Mouse (Mus musculus) midbrain, postnatal 0 days (tissue): ENCODE measurements at regions not wholly inside any gene's neighbourhood (a gene's known extent, or its start where the extent isn't known, plus 50 kb on each side); places are given as distances from the start of the nearest gene placed in this dataset.

Experiments used
- ATAC-seq: fragments of 200-750 bp; cut with Nextera tagmentation; 2 replicates; pipeline ENCODE4 v1.8.0; 2017; ENCODE audit warnings: moderate number of reproducible peaks, mild to moderate bottlenecking, moderate TSS enrichment, moderate library complexity; ENCODE audit not compliant: low FRiP score
- DNase-seq: peaks from one replicate; pipeline ENCODE4 v3.0.0-alpha.2; 2015; ENCODE audit warnings: low spot score
- H3K27ac ChIP-seq: fragments of 300-500 bp; sonication (generic); 2 replicates; pipeline ENCODE4 v1.5.1; 2014; ENCODE audit warnings: low read depth, mild to moderate bottlenecking, low read length, mixed read lengths
- H3K27me3 ChIP-seq: fragments of 300-500 bp; sonication (generic); 2 replicates; pipeline ENCODE4 v1.6.1; 2014; ENCODE audit warnings: low read length, control low read depth, mixed read lengths; ENCODE audit not compliant: insufficient read depth
- H3K36me3 ChIP-seq: fragments of 300-500 bp; sonication (generic); 2 replicates; pipeline ENCODE4 v1.6.1; 2014; ENCODE audit warnings: low read length, control low read depth, mixed read lengths; ENCODE audit not compliant: insufficient read depth
- H3K4me1 ChIP-seq: fragments of 300-500 bp; sonication (generic); 2 replicates; pipeline ENCODE4 v1.6.1; 2014; ENCODE audit warnings: mild to moderate bottlenecking, control low read depth, antibody characterized with exemption, low read length, mixed read lengths; ENCODE audit not compliant: insufficient read depth
- H3K4me2 ChIP-seq: fragments of 300-500 bp; sonication (generic); 2 replicates; pipeline ENCODE4 v1.6.1; 2014; ENCODE audit warnings: low read depth, mild to moderate bottlenecking, low read length, mixed read lengths; ENCODE audit not compliant: poor library complexity, severe bottlenecking
- H3K4me3 ChIP-seq: fragments of 300-500 bp; sonication (generic); 2 replicates; pipeline ENCODE4 v1.5.1; 2014; ENCODE audit warnings: low read depth, mild to moderate bottlenecking, low read length, moderate library complexity
- H3K9ac ChIP-seq: fragments of 300-500 bp; sonication (generic); replicated peaks from 2 replicates; pipeline ENCODE4 v1.6.1; 2014; ENCODE audit warnings: mild to moderate bottlenecking, low read length, moderate library complexity, mixed read lengths; ENCODE audit not compliant: poor library complexity, severe bottlenecking
- H3K9me3 ChIP-seq: fragments of 300-500 bp; sonication (generic); 2 replicates; pipeline ENCODE4 v1.6.1; 2016; ENCODE audit warnings: low read length, control low read depth
- CTCF ChIP-seq: IDR thresholded peaks from 2 replicates; pipeline ENCODE4 v1.5.1; 2016; ENCODE audit warnings: antibody characterized with exemption, mild to moderate bottlenecking
- WGBS: fragments of 180-500 bp; shearing (Covaris S2); extraction: QIAGEN DNeasy Blood & Tissue Kit; methylation state at CpG from one replicate; pipeline ENCODE4 v1.1.7; 2014; 5-methylcytosine and 5-hydroxymethylcytosine counted together

DNA sequence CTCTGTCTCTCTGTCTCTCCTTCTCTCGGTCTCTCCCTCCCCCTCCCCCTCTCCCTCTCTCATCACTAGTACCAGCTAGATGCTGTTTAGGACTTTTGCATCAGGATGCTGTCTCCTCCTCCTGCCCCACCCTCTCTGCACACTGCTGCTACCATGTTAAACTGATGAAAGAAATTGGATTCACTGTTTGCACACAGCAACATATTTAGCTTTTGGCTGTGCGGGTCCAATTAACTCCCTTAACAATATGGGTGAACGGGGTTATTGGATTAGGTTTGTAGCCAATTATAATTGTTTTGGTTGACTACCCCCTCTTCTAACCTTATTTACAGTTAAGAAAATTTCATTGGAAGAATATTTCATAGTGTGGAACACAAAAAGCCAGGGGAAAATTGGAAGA lies 424.0 kb upstream of the Sorcs1 start:
- ATAC-seq (no peak), DNase-seq (no peak)
- Histone ChIP-seq H3K4me2 (no peak overlapping the region), H3K9me3 (peaks cover 5% of the 10 kb centered on the region; the same call in 1 of the 2 replicates), H3K36me3 (no peaks in the 10 kb centered on the region), H3K9ac (no peak overlapping the region), H3K4me3 (no peak overlapping the region), H3K27me3 (no peaks in the 10 kb centered on the region), H3K4me1 (no peaks in the 10 kb centered on the region), H3K27ac (no peak overlapping the region)
- TF ChIP-seq CTCF = no peak
- WGBS = 86% methylated on average over 3 of the region's 3 CpGs

DNA sequence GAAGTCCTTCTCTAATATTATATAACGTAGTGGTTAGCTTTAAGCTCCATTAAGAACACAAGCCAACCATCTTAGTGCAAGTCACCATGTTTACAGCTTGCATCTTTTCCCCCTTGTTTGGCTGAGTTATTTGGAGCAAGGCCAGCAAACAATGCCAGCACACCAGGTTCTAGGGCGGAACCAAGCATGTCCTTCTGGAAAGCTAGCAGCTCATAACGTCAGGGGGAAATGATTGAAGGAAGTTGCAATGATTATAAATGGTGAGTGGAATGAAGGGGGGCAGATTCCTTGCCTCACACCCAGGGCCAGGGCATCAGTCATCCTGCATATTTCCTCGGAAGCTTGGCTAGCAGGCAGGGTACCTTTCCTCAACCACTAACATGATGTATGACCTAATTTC lies 396.3 kb upstream of the Sorcs1 start:
- 73% methylated on average over 4 of the region's 4 CpGs for WGBS
- DNase-seq = peak; percentile 42
- ATAC-seq = no peak

DNA sequence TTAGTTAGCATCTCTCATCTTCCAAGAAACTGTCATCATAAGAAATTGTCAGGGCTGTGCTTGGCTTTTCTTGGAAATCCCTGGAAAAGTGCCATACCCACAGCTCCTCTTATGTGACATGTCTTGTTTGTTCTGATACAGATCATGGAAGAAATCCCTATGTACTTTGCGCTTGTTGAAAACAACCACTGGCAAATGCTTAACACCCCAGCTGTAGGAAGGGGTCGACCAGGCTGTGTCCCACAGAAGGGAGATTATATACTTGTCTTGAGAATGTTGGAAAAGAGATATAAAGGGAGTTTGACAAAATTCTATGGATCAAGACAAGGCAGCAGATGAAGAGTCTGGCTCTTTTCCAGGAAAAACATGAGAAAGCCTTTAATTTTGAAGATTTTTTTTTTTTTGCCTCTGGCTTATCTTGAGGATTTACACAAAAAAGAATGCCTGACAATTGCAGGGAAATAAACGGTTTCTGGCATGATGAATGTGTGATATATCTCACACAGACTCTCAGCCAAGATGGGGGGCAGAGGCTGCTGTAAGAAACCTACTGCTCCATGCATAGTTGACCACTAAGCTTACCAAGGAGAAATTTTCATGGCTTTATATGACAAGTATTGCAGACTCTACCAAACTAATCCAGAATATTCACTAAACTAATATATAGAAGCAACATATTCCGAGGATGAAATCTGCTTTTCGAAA lies 381.7 kb upstream of the Sorcs1 start:
- no peak for ATAC-seq
- DNase-seq = peak; percentile 41
- 65% methylated on average over 5 of the region's 5 CpGs for WGBS

More for the DNA sequence above, 396.3 kb upstream of the Sorcs1 start:
- H3K4me2 ChIP-seq = no peak overlapping the region
- H3K27me3 ChIP-seq = no peaks in the 10 kb centered on the region
- H3K9me3 ChIP-seq = no peaks in the 10 kb centered on the region
- no peak overlapping the region for H3K9ac ChIP-seq
- H3K36me3 ChIP-seq = no peaks in the 10 kb centered on the region
- TF ChIP-seq CTCF = no peak
- H3K27ac ChIP-seq = no peak overlapping the region
- H3K4me1 ChIP-seq = no peaks in the 10 kb centered on the region
- no peak overlapping the region for H3K4me3 ChIP-seq

DNA sequence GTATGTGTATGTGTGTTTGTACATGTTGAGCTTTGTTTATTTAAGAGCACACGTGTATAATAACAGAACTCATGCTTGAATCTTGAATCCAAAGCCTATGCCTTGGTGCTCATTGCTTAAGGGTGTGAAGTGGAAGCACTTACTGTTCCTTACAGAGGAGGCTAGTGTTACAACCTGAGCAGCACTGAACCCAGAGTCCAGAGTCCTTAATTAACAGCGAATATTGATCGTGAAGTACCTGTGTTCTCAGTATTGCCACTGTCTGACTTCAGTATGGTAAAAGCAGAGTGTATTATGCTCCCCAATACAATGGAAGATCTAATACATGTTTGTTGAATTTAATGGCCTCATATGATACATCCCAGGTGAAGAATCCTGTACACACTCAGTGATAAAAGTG lies 365.1 kb upstream of the Sorcs1 start:
- DNase-seq (no peak), ATAC-seq (no peak)
- WGBS = 93% methylated on average over 3 of the region's 3 CpGs
- H3K4me3 ChIP-seq = no peak overlapping the region
- no peak overlapping the region for H3K27ac ChIP-seq
- no peak overlapping the region for H3K4me2 ChIP-seq
- no peaks in the 10 kb centered on the region for H3K36me3 ChIP-seq
- H3K4me1 ChIP-seq = no peaks in the 10 kb centered on the region
- H3K9ac ChIP-seq = no peak overlapping the region
- no peaks in the 10 kb centered on the region for H3K27me3 ChIP-seq
- no peak for TF ChIP-seq CTCF
- no peaks in the 10 kb centered on the region for H3K9me3 ChIP-seq

More for the DNA sequence above, 381.7 kb upstream of the Sorcs1 start:
- H3K9me3 ChIP-seq = no peaks in the 10 kb centered on the region
- H3K27ac ChIP-seq = no peak overlapping the region
- no peak for TF ChIP-seq CTCF
- no peaks in the 10 kb centered on the region for H3K27me3 ChIP-seq
- H3K4me3 ChIP-seq = no peak overlapping the region
- H3K9ac ChIP-seq = no peak overlapping the region
- H3K36me3 ChIP-seq = no peaks in the 10 kb centered on the region
- no peak overlapping the region for H3K4me2 ChIP-seq
- no peaks in the 10 kb centered on the region for H3K4me1 ChIP-seq

DNA sequence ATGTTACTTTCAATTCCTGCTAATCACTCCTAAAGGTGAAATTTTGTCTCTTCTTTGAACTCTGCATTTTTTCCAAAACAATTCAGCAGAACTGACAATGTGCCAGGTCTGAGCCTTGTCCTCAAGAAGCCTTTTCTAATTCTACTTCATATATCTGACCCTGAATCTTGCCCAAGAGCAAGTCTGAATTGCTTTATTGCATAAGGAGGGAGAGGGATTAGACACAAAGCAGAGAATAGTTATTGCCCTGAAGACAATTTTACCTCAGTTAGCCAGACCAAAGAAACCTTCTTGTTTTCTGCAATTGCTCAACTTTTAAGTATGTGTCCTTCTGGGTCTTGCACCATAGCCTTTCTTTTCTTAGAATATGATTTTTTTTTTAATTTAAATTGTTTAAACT lies 316.0 kb upstream of the Sorcs1 start:
- Histone ChIP-seq H3K4me3 (no peak overlapping the region), H3K4me1 (no peaks in the 10 kb centered on the region), H3K27me3 (no peaks in the 10 kb centered on the region), H3K27ac (no peak overlapping the region), H3K9ac (no peak overlapping the region), H3K9me3 (no peaks in the 10 kb centered on the region), H3K4me2 (no peak overlapping the region), H3K36me3 (no peaks in the 10 kb centered on the region)
- ATAC-seq (no peak), DNase-seq (no peak)
- TF ChIP-seq CTCF = no peak

DNA sequence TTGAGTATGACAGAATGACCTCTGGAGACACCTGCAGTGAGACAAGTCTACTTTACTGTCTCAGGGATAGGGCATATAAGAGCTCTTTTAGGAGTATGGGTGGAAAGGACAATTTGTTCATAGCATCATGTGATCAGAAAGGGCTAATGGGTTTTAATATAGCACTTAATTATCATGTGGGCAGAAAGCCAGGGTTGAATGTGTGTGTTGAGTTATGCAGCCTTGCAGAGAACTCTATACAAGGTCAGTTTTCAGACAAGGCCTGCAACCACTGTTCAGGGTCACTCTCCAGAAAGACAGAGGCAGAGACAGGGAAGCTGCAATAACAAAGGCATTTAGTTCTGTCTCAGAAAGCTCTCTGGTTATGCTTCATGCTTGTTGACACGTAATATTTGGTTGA lies 292.6 kb upstream of the Sorcs1 start:
- WGBS = 86% methylated on average over 1 of the region's 1 CpGs
- H3K27me3 ChIP-seq = no peaks in the 10 kb centered on the region
- no peak overlapping the region for H3K27ac ChIP-seq
- H3K9me3 ChIP-seq = no peaks in the 10 kb centered on the region
- ATAC-seq = no peak
- no peaks in the 10 kb centered on the region for H3K36me3 ChIP-seq
- no peak overlapping the region for H3K4me3 ChIP-seq
- no peak for TF ChIP-seq CTCF
- H3K4me2 ChIP-seq = no peak overlapping the region
- no peak overlapping the region for H3K9ac ChIP-seq
- DNase-seq = no peak
- no peaks in the 10 kb centered on the region for H3K4me1 ChIP-seq
